Mouse (Mus musculus) hindbrain, embryonic 12.5 days (tissue): ENCODE measurements around the gene Nhsl2. TPM values are rescaled to one million over a fixed set of nuclear protein-coding genes. Genes with fewer than 3 reads are reported as not detected.

Source experiments
- ATAC-seq: fragments of 200-750 bp; cut with Nextera tagmentation; 2 replicates; pipeline ENCODE4 v1.8.0; 2017; ENCODE audit warnings: moderate TSS enrichment; ENCODE audit not compliant: low FRiP score
- H3K27ac ChIP-seq: fragments of 300-500 bp; sonication (generic); 2 replicates; pipeline ENCODE4 v1.5.1; 2016; ENCODE audit warnings: mild to moderate bottlenecking
- H3K27me3 ChIP-seq: fragments of 300-500 bp; sonication (generic); 2 replicates; pipeline ENCODE4 v1.6.1; 2016; ENCODE audit warnings: mild to moderate bottlenecking
- H3K36me3 ChIP-seq: fragments of 300-500 bp; sonication (generic); 2 replicates; pipeline ENCODE4 v1.6.1; 2016; ENCODE audit warnings: mild to moderate bottlenecking
- H3K4me1 ChIP-seq: fragments of 300-500 bp; sonication (generic); 2 replicates; pipeline ENCODE4 v1.6.1; 2016
- H3K4me2 ChIP-seq: fragments of 300-500 bp; sonication (generic); replicated peaks from 2 replicates; pipeline ENCODE4 v1.6.1; 2016; ENCODE audit warnings: mild to moderate bottlenecking
- H3K4me3 ChIP-seq: fragments of 300-500 bp; sonication (generic); 2 replicates; pipeline ENCODE4 v1.5.1; 2016; ENCODE audit warnings: mild to moderate bottlenecking
- H3K9ac ChIP-seq: fragments of 300-500 bp; sonication (generic); 2 replicates; pipeline ENCODE4 v1.6.1; 2016; ENCODE audit warnings: mild to moderate bottlenecking, moderate library complexity
- H3K9me3 ChIP-seq: fragments of 300-500 bp; sonication (generic); replicated peaks from 2 replicates; pipeline ENCODE4 v1.6.1; 2016; ENCODE audit warnings: mild to moderate bottlenecking
- WGBS: fragments of 180-500 bp; shearing (Covaris S2); methylation state at CpG from one replicate; pipeline ENCODE4 v1.1.7; 2016; 5-methylcytosine and 5-hydroxymethylcytosine counted together
- polyA plus RNA-seq: library from polyadenylated mRNA; unstranded; fragments of >200 nt; fragmentation: Nextera tagmentation; extraction: Ambion mirVana; gene quantifications from 2 replicates; pipeline ENCODE4 v1.2.1, GENCODE M21; 2016

The Nhsl2 gene
- polyA plus RNA-seq, 1 experiment from 2014 or later: 14.7 TPM

- Histone ChIP-seq H3K9ac (no peak overlapping the region), H3K9me3 (no peaks in the 10 kb centered on the region), H3K4me1 (no peaks in the 10 kb centered on the region), H3K4me2 (no peak overlapping the region), H3K36me3 (no peaks in the 10 kb centered on the region), H3K27ac (no peak overlapping the region), H3K27me3 (peaks cover 49% of the 10 kb centered on the region), H3K4me3 (no peak overlapping the region)
- ATAC-seq: no peak
- 81% methylated on average over 4 of the region's 4 CpGs for WGBS
Observed at GRCm38 (mm10) chrX:101961848-101962247, 112.7 kb downstream of the Nhsl2 start.

GRCm38 (mm10) chrX:101963711-101964110 lies 114.5 kb downstream of the Nhsl2 start:
- no peak overlapping the region for H3K9ac ChIP-seq
- H3K4me1 ChIP-seq: no peaks in the 10 kb centered on the region
- no peak overlapping the region for H3K27ac ChIP-seq
- no peak overlapping the region for H3K4me3 ChIP-seq
- no peak for ATAC-seq
- H3K27me3 ChIP-seq: peaks cover 32% of the 10 kb centered on the region; the same call in 1 of the 2 replicates
- no peaks in the 10 kb centered on the region for H3K36me3 ChIP-seq
- no peak overlapping the region for H3K4me2 ChIP-seq
- no peaks in the 10 kb centered on the region for H3K9me3 ChIP-seq
- 81% methylated on average over 3 of the region's 3 CpGs for WGBS

GRCm38 (mm10) chrX:101973028-101973427 lies 123.8 kb downstream of the Nhsl2 start:
- 76% methylated on average over 3 of the region's 3 CpGs for WGBS
- Histone ChIP-seq H3K4me1 (no peaks in the 10 kb centered on the region), H3K9me3 (no peaks in the 10 kb centered on the region), H3K27me3 (peaks cover 18% of the 10 kb centered on the region), H3K4me3 (no peak overlapping the region), H3K36me3 (no peaks in the 10 kb centered on the region), H3K9ac (no peak overlapping the region), H3K4me2 (no peak overlapping the region), H3K27ac (no peak overlapping the region)
- ATAC-seq: no peak

GRCm38 (mm10) chrX:101976931-101977330 lies 127.7 kb downstream of the Nhsl2 start:
- Histone ChIP-seq H3K9ac (no peak overlapping the region), H3K27ac (no peak overlapping the region), H3K36me3 (no peaks in the 10 kb centered on the region), H3K9me3 (no peaks in the 10 kb centered on the region), H3K27me3 (peaks cover 35% of the 10 kb centered on the region), H3K4me3 (no peak overlapping the region), H3K4me2 (no peak overlapping the region), H3K4me1 (no peaks in the 10 kb centered on the region)
- no peak for ATAC-seq
- 34% methylated on average over 3 of the region's 3 CpGs for WGBS

GRCm38 (mm10) chrX:101978861-101979260 lies 129.7 kb downstream of the Nhsl2 start:
- 61% methylated on average over 2 of the region's 2 CpGs for WGBS
- ATAC-seq: no peak

GRCm38 (mm10) chrX:101979267-101979666 lies 130.1 kb downstream of the Nhsl2 start:
- no peaks in the 10 kb centered on the region for H3K4me1 ChIP-seq
- H3K9me3 ChIP-seq: no peaks in the 10 kb centered on the region
- 55% methylated on average over 5 of the region's 5 CpGs for WGBS
- H3K4me2 ChIP-seq: no peak overlapping the region
- H3K4me3 ChIP-seq: no peak overlapping the region
- H3K9ac ChIP-seq: no peak overlapping the region
- H3K27me3 ChIP-seq: peaks cover 29% of the 10 kb centered on the region
- H3K36me3 ChIP-seq: no peaks in the 10 kb centered on the region
- ATAC-seq: 0 out of 2 replicates have a peak, but pooled peaks have one; percentile 19
- no peak overlapping the region for H3K27ac ChIP-seq

More at GRCm38 (mm10) chrX:101978861-101979260, 129.7 kb downstream of the Nhsl2 start:
- Histone ChIP-seq H3K9ac (no peak overlapping the region), H3K4me3 (no peak overlapping the region), H3K4me2 (no peak overlapping the region), H3K27ac (no peak overlapping the region), H3K4me1 (no peaks in the 10 kb centered on the region), H3K27me3 (peaks cover 29% of the 10 kb centered on the region), H3K36me3 (no peaks in the 10 kb centered on the region), H3K9me3 (no peaks in the 10 kb centered on the region)

- no peak overlapping the region for H3K4me3 ChIP-seq
- H3K9me3 ChIP-seq: no peaks in the 10 kb centered on the region
- H3K4me1 ChIP-seq: no peaks in the 10 kb centered on the region
- no peak overlapping the region for H3K9ac ChIP-seq
- no peak for ATAC-seq
- 92% methylated on average over 2 of the region's 2 CpGs for WGBS
- no peaks in the 10 kb centered on the region for H3K36me3 ChIP-seq
- H3K27me3 ChIP-seq: peaks cover 32% of the 10 kb centered on the region
- no peak overlapping the region for H3K27ac ChIP-seq
- H3K4me2 ChIP-seq: no peak overlapping the region
Observed at GRCm38 (mm10) chrX:101980586-101980985, 131.4 kb downstream of the Nhsl2 start.

GRCm38 (mm10) chrX:101981450-101981849 lies 132.3 kb downstream of the Nhsl2 start:
- no peak for ATAC-seq
- no peaks in the 10 kb centered on the region for H3K9me3 ChIP-seq
- no peak overlapping the region for H3K9ac ChIP-seq
- H3K27ac ChIP-seq: no peak overlapping the region
- H3K4me1 ChIP-seq: no peaks in the 10 kb centered on the region
- peaks cover 35% of the 10 kb centered on the region for H3K27me3 ChIP-seq
- H3K4me3 ChIP-seq: no peak overlapping the region
- H3K4me2 ChIP-seq: no peak overlapping the region
- 38% methylated on average over 2 of the region's 2 CpGs for WGBS
- H3K36me3 ChIP-seq: no peaks in the 10 kb centered on the region

- H3K27ac ChIP-seq: no peak overlapping the region
Observed at GRCm38 (mm10) chrX:101983638-101984037, 134.5 kb downstream of the Nhsl2 start.

GRCm38 (mm10) chrX:101986657-101987367 lies 137.6 kb downstream of the Nhsl2 start:
- no peaks in the 10 kb centered on the region for H3K9me3 ChIP-seq
- H3K4me2 ChIP-seq: no peak overlapping the region
- H3K27me3 ChIP-seq: peaks cover 34% of the 10 kb centered on the region
- peaks cover 5% of the 10 kb centered on the region; the same call in 1 of the 2 replicates for H3K4me1 ChIP-seq
- WGBS: 44% methylated on average over 9 of the region's 9 CpGs
- no peak for ATAC-seq
- no peak overlapping the region for H3K9ac ChIP-seq
- no peak overlapping the region for H3K27ac ChIP-seq
- H3K36me3 ChIP-seq: no peaks in the 10 kb centered on the region
- H3K4me3 ChIP-seq: no peak overlapping the region

More at GRCm38 (mm10) chrX:101983638-101984037, 134.5 kb downstream of the Nhsl2 start:
- WGBS: 68% methylated on average over 6 of the region's 6 CpGs
- H3K4me3 ChIP-seq: no peak overlapping the region
- peaks cover 34% of the 10 kb centered on the region for H3K27me3 ChIP-seq
- H3K36me3 ChIP-seq: no peaks in the 10 kb centered on the region
- ATAC-seq: no peak
- peaks cover 5% of the 10 kb centered on the region; the same call in 1 of the 2 replicates for H3K4me1 ChIP-seq
- no peak overlapping the region for H3K4me2 ChIP-seq
- H3K9ac ChIP-seq: no peak overlapping the region
- H3K9me3 ChIP-seq: no peaks in the 10 kb centered on the region

GRCm38 (mm10) chrX:101993841-101994571 lies 144.8 kb downstream of the Nhsl2 start:
- H3K4me3 ChIP-seq: no peak overlapping the region
- H3K9me3 ChIP-seq: no peaks in the 10 kb centered on the region
- no peak overlapping the region for H3K9ac ChIP-seq
- H3K4me1 ChIP-seq: peaks cover 4% of the 10 kb centered on the region
- peak overlapping the region; percentile 35; the same call in 1 of the 2 replicates for H3K27ac ChIP-seq
- 32% methylated on average over 12 of the region's 12 CpGs for WGBS
- peak; percentile 84 for ATAC-seq
- H3K36me3 ChIP-seq: no peaks in the 10 kb centered on the region
- H3K27me3 ChIP-seq: peaks cover 38% of the 10 kb centered on the region
- no peak overlapping the region for H3K4me2 ChIP-seq

GRCm38 (mm10) chrX:101996726-101997125 lies 147.5 kb downstream of the Nhsl2 start:
- peaks cover 4% of the 10 kb centered on the region for H3K4me1 ChIP-seq
- H3K36me3 ChIP-seq: no peaks in the 10 kb centered on the region
- WGBS: 71% methylated on average over 2 of the region's 2 CpGs
- H3K4me3 ChIP-seq: no peak overlapping the region
- ATAC-seq: no peak
- no peak overlapping the region for H3K9ac ChIP-seq
- peaks cover 36% of the 10 kb centered on the region for H3K27me3 ChIP-seq
- H3K27ac ChIP-seq: no peak overlapping the region
- no peak overlapping the region for H3K4me2 ChIP-seq
- H3K9me3 ChIP-seq: no peaks in the 10 kb centered on the region
